Mouse (Mus musculus): ENCODE measurements around the gene Gm38392. TPM values are rescaled to one million over a fixed set of nuclear protein-coding genes. Genes with fewer than 3 reads are reported as not detected.

Gm38392 gene
- total RNA-seq (2023): not detected

DNA sequence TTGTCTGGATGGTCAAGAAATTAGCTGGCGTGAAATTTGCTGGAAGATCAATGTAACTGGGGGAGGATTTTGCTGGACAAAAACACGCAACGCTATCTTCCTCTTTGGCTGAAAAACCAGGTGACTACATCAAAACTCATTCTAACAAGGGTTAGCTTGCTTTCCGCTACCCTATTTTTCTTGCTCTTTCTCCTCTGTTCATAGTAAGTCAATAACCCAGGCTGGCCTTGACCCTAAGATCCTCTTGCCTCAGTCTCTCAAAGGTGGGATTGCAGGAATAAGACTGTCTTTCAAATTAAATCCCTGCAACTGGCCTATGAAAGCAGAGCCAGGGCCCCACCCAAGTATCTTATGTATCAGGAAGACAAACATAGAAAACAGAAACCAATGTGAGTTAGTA, at the start of gene Gm38392:
TSS of gene Gm38392 (minus strand) at position 101 of the 400 bp plus-strand sequence.

DNA sequence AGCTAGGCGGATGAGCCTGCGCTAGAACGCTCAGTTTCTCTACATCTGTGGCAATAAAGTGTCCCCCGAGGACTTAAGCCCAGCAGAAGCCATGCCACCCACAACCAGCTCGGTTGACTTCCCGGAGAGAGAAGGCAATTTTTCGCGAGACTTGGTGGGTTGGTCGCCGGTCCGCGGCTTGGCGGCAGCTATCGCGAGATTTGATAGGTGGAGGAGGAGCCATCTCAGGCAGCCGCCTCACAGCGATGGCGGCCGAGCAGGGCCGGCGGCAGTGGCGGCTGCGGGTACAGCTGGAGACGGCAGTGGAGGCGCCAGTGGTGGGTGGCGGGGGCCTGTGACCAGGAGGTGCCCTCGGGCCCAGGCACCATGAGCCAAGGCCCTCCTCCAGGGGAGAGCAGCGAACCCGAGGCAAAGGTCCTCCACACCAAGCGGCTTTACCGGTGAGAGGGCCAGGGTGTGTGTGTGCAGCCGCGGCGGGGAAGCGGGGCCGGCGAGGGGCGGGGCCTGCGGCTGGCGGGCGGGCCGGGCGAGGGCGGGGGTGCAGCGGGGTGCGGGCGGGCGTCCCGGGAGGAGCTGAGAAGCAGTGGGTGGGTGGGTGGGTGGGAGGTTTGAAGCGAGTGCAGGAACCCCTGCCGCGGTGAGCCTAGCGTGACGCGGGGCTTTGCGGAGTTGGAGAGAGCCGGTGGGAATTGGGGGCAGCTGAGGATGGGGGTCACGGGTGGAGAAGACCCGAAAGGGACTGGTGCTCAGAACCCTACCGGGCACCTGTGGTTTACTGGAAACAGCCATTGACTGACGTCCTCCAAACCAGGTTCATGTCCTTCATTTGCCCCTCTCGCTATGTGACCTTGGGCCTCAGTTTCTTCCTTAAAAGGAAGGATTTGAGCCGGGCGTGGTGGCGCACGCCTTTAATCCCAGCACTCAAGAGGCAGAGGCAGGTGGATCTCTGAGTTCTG, 49.3 kb upstream of the Gm38392 start, which contains the start of the genes Tmem79 and Smg5:
TSS of gene Tmem79 (minus strand) at position 91 of the 956 bp plus-strand sequence.
TSS of gene Smg5 (plus strand) at position 203 of the 956 bp plus-strand sequence.

DNA sequence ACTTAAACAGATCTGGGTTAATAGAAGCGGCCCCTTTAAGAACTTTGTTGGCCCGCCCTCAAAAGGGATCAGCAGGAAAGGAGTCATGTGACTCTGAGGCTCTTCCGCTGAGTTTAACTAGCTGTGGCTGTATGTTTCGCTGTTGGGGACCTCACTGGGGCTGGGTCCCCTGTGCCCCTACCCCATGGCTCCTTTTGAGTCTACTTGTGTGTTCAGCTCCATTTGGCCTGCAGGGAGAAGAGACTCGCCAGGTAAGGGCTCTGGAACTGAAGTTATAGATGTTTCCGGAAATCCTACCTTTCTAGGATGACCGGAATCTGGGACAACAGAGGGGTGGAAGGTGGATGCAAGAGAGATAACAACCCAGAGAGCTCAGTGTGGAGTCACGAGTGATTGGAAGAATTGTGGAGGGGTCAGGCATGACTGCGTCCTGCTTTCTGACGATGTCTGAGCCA, 38.0 kb upstream of the Gm38392 start, which contains the start of gene Glmp:
TSS of gene Glmp (plus strand) at position 73 of the 455 bp plus-strand sequence.

DNA sequence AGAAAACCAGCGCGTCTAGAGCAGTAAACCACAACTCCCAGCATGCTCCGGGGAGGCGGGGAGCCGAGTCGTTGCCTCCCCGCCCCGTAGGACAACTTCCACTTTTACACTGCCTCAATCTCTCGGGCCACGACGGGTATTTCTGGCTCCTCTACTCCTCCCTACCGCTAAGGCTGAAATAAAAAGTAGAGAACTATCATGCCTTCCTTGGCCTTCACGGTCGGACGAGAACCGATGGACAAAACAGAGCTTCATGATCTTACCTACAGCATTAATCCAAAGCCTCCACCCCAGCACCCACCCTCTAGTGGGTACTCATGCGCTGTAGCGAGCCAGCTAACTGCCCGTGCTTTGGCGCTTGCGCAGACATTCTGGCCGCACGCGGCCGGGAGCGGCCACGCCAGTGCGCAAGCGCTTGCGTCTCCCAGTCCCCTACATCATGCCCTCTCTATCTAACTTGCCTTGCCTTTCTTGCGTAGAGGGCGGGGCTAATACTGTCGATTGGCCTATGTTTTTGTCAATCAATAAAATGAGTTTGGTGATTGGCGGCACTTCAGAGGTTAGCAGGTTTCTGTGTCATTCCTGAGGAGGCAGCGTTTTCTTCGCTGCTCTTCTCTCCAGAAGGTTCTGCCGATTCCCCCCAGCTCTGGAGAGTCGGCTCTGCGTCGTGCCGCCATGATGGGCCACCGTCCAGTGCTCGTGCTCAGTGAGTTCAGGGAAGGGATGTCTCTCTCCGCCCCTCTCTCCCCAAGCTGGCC, 9.7 kb upstream of the Gm38392 start, which contains the start of the genes Tsacc and Cct3:
TSS of gene Tsacc (minus strand) at position 439 of the 758 bp plus-strand sequence.
TSS of gene Cct3 (plus strand) at position 556 of the 758 bp plus-strand sequence.

DNA sequence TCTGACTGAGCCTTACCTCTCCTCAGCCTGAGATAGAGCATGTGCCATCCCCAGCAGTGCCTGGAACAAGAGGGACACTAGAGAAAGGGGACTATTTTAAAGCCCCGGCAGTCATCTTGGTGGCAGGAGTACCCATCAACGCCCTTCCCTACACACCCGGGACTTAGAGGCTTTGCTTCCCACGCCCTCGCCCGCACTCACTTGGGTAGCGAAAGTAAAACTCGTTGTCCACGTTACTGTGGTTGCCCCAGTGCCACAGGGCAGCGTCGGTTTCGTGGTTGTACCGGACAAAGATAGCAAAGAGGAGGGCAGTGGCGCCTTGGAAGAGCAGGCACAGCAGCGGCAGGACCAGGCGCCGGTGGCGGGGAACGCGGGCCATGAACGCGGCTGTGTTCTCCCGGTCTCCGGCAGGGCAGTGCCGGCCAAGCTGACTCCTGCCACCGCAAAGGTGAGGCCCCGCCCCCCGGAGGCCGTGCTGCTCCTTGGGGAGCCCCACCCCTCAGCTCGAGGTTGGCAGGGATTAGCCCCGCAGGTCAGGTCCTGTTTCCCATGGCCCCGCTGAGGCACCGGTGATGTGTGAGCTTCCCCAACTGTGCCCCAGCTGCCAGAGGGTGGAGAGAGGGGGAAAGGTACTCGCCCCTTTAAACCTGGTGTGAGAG, 32.6 kb downstream of the Gm38392 start, which contains the start of gene Rhbg:
TSS of gene Rhbg (minus strand) at position 442 of the 659 bp plus-strand sequence.

Other genes with a start within 250 kb of the Gm38392 start
- 19.1 TPM for gene Gpatch4, start 244.1 kb downstream of the Gm38392 start, total RNA-seq (2023)
- gene Naxe, start 228.7 kb downstream of the Gm38392 start, total RNA-seq (2023): 23.4 TPM
- not detected for gene Ttc24, start 208.9 kb downstream of the Gm38392 start, total RNA-seq (2023)
- gene Iqgap3, start 205.2 kb downstream of the Gm38392 start, total RNA-seq (2023): 0.44 TPM
- gene Mef2d, start 144.8 kb downstream of the Gm38392 start, total RNA-seq (2023): 452 TPM
- gene Rhbg, start 32.5 kb downstream of the Gm38392 start, total RNA-seq (2023): not detected
- 5.1 TPM for gene Tsacc, start 9.8 kb upstream of the Gm38392 start, total RNA-seq (2023)
- 177 TPM for gene Cct3, start 9.9 kb upstream of the Gm38392 start, total RNA-seq (2023)
- 96.6 TPM for gene Glmp, start 37.8 kb upstream of the Gm38392 start, total RNA-seq (2023)
- 0.62 TPM for gene Tmem79, start 48.9 kb upstream of the Gm38392 start, total RNA-seq (2023)
- gene Smg5, start 49.0 kb upstream of the Gm38392 start, total RNA-seq (2023): 131 TPM
- gene Paqr6, start 77.4 kb upstream of the Gm38392 start, total RNA-seq (2023): not detected
- gene Bglap3, start 85.5 kb upstream of the Gm38392 start, total RNA-seq (2023): not detected
- gene Bglap2, start 91.5 kb upstream of the Gm38392 start, total RNA-seq (2023): not detected
- gene Bglap, start 97.3 kb upstream of the Gm38392 start, total RNA-seq (2023): not detected
- gene Pmf1, start 123.1 kb upstream of the Gm38392 start, total RNA-seq (2023): 49.6 TPM
- 17.2 TPM for gene Slc25a44, start 137.9 kb upstream of the Gm38392 start, total RNA-seq (2023)
- gene Sema4a, start 174.0 kb upstream of the Gm38392 start, total RNA-seq (2023): 87.3 TPM
- gene Lmna, start 222.7 kb upstream of the Gm38392 start, total RNA-seq (2023): 33.3 TPM
- 2.3 TPM for gene Mex3a, start 245.2 kb upstream of the Gm38392 start, total RNA-seq (2023)

Data from CD4-positive naive resting alpha-beta T cell, adult 76 days (primary cell).